In genomic region chr3:89247466-89247865, GRCm38 (mm10) we compare ENCODE assay signal across 8 mouse cellular contexts. TPM values are rescaled to one million over a fixed set of nuclear protein-coding genes. Genes with fewer than 3 reads are reported as not detected.
A peak's percentile ranks its signal among the peaks of the same experiment; 100 is the strongest.
DNase-seq lines count a peak whose midpoint lies in the region; ATAC-seq and TF ChIP-seq lines count a peak whose summit lies in the region.

No protein-coding gene starts in this region.

- H3K4me3 ChIP-seq in forebrain, embryonic 10.5 days: peak overlapping the region; percentile 83
- H3K4me3 ChIP-seq in forebrain, embryonic 16.5 days (replicated peaks; ENCODE audit: low read length): no peak overlapping the region
- peak overlapping the region; percentile 75 to 84 (median 80) for H3K4me3 ChIP-seq in CH12.LX (replicated peaks in 1 of 3; ENCODE audit: low read depth in 2 of 3, low read length in 2 of 3, poor library complexity in 1 of 3)
- H3K4me3 ChIP-seq in hindbrain, embryonic 12.5 days: peak overlapping the region; percentile 73; the same call in 1 of the 2 replicates
- H3K4me3 ChIP-seq in macrophage (ENCODE audit: inconsistent target): peak overlapping the region; percentile 76

- no peak for TF ChIP-seq EP300 in CH12.LX (IDR thresholded peaks at IDR 0.05; ENCODE audit: low read length)

- H3K79me2 ChIP-seq in CH12.LX (replicated peaks; ENCODE audit: control insufficient read depth, extremely low read depth, insufficient read depth, poor library complexity, severe bottlenecking) (peaks cover 17% of the 10 kb centered on the region), macrophage (ENCODE audit: inconsistent target) (peaks cover 5% of the 10 kb centered on the region; the same call in 1 of the 2 replicates)

- peaks cover 80% of the 10 kb centered on the region for H3K4me1 ChIP-seq in forebrain, embryonic 10.5 days
- peaks cover 40% of the 10 kb centered on the region for H3K4me1 ChIP-seq in forebrain, embryonic 16.5 days (replicated peaks; ENCODE audit: control insufficient read depth, insufficient read depth, low read length)
- H3K4me1 ChIP-seq in CH12.LX (ENCODE audit: control insufficient read depth in 1 of 2, insufficient read depth in 2 of 2): peaks cover 10 to 78% of the 10 kb centered on the region in 2 experiments
- H3K4me1 ChIP-seq in hindbrain, embryonic 12.5 days: peaks cover 54% of the 10 kb centered on the region

- no peak for TF ChIP-seq RAD21 in CH12.LX (IDR thresholded peaks at IDR 0.05; ENCODE audit: low read depth, low read length)

- no peak for DNase-seq in forebrain, embryonic 10.5 days (ENCODE audit: extremely low spot score, low spot score)
- DNase-seq in CH12.LX (ENCODE audit: extremely low read depth): no peak
- DNase-seq in ovary, postnatal 36 days (ENCODE audit: low spot score): no peak
- no peak for DNase-seq in thymus, postnatal 14 days
- no peak for DNase-seq in gastrocnemius, adult 18-20 months (ENCODE audit: low spot score)

- TF ChIP-seq CTCF in CH12.LX (conservative IDR thresholded peaks at IDR 0.05 in 1 of 2, IDR thresholded peaks at IDR 0.05 in 1 of 2; ENCODE audit: low read depth in 2 of 2, low read length in 2 of 2): no peak

- no peak overlapping the region for H3K4me2 ChIP-seq in forebrain, embryonic 16.5 days (ENCODE audit: low read length)
- H3K4me2 ChIP-seq in CH12.LX (ENCODE audit: insufficient read depth, low read depth, poor library complexity, severe bottlenecking): peak overlapping the region; percentile 86
- H3K4me2 ChIP-seq in hindbrain, embryonic 12.5 days (replicated peaks): peak overlapping the region; percentile 77

- peak; percentile 22 for TF ChIP-seq POLR2A in CH12.LX (IDR thresholded peaks at IDR 0.05; ENCODE audit: low read depth, low read length)

- dilution Hi-C loops in CH12.LX (cut with MboI; ENCODE audit: extremely low pct_ligation_motif_present, extremely low pct_unique_long_range_greater_than_20kb, low sequenced_read_pairs): no loop called here

- H3K9me3 ChIP-seq in forebrain, embryonic 10.5 days: no peaks in the 10 kb centered on the region
- H3K9me3 ChIP-seq in forebrain, embryonic 16.5 days (ENCODE audit: control insufficient read depth, low read length): no peaks in the 10 kb centered on the region
- no peaks in the 10 kb centered on the region for H3K9me3 ChIP-seq in CH12.LX (replicated peaks; ENCODE audit: low read length)
- no peaks in the 10 kb centered on the region for H3K9me3 ChIP-seq in hindbrain, embryonic 12.5 days (replicated peaks)

- peaks cover 43% of the 10 kb centered on the region for H3K27me3 ChIP-seq in forebrain, embryonic 10.5 days (ENCODE audit: poor library complexity, severe bottlenecking)
- H3K27me3 ChIP-seq in forebrain, embryonic 16.5 days (replicated peaks; ENCODE audit: control insufficient read depth, insufficient read depth, low read length): no peaks in the 10 kb centered on the region
- H3K27me3 ChIP-seq in CH12.LX (replicated peaks): no peaks in the 10 kb centered on the region
- peaks cover 5% of the 10 kb centered on the region; the same call in 1 of the 2 replicates for H3K27me3 ChIP-seq in hindbrain, embryonic 12.5 days

- no peak overlapping the region for H3K9ac ChIP-seq in forebrain, embryonic 16.5 days (replicated peaks; ENCODE audit: low read depth, low read length)
- peak overlapping the region; percentile 90 for H3K9ac ChIP-seq in CH12.LX (ENCODE audit: insufficient read depth, low read depth)
- peak overlapping the region; percentile 75; the same call in 1 of the 2 replicates for H3K9ac ChIP-seq in hindbrain, embryonic 12.5 days

- peak overlapping the region; percentile 94; the same call in 1 of the 2 replicates for H3K27ac ChIP-seq in forebrain, embryonic 10.5 days
- no peak overlapping the region for H3K27ac ChIP-seq in forebrain, embryonic 16.5 days (ENCODE audit: low read length)
- H3K27ac ChIP-seq in CH12.LX (ENCODE audit: insufficient read depth, low read depth) (peak overlapping the region; percentile 47), macrophage (peak overlapping the region; percentile 68)
- no peak overlapping the region for H3K27ac ChIP-seq in hindbrain, embryonic 12.5 days

- H3K36me3 ChIP-seq in forebrain, embryonic 10.5 days (replicated peaks): peaks cover 28% of the 10 kb centered on the region
- no peaks in the 10 kb centered on the region; the same call in 1 of the 2 replicates for H3K36me3 ChIP-seq in forebrain, embryonic 16.5 days (ENCODE audit: control insufficient read depth, insufficient read depth)
- H3K36me3 ChIP-seq in CH12.LX (replicated peaks in 1 of 2; ENCODE audit: control insufficient read depth in 1 of 2, insufficient read depth in 1 of 2, low read length in 1 of 2) (peaks cover 14 to 27% of the 10 kb centered on the region in 2 experiments), macrophage (ENCODE audit: inconsistent target) (no peaks in the 10 kb centered on the region; the same call in 1 of the 2 replicates)
- peaks cover 9% of the 10 kb centered on the region for H3K36me3 ChIP-seq in hindbrain, embryonic 12.5 days

- ATAC-seq in forebrain, embryonic 16.5 days: no peak
- no peak for ATAC-seq in hindbrain, embryonic 12.5 days (ENCODE audit: low FRiP score)

- 93% methylated on average over 4 of the region's 4 CpGs for WGBS in forebrain, embryonic 10.5 days
- WGBS in forebrain, embryonic 16.5 days: 88% methylated on average over 4 of the region's 4 CpGs
- WGBS in hindbrain, embryonic 12.5 days: 86% methylated on average over 4 of the region's 4 CpGs
- WGBS in macrophage (ENCODE audit: missing documents): 68% methylated on average over 4 of the region's 4 CpGs

- in situ Hi-C loops in CH12.LX (cut with MboI; ENCODE audit: low pct_ligation_motif_present, low pct_unique_long_range_greater_than_20kb, low sequenced_read_pairs): loop anchor here (5.0 kb wide), 1 partner anchor 50 kb away; no protein-coding TSS in a partner anchor

RNA-seq across cellular contexts. Expression of gene Trim46, which starts 1.4 kb away (rescaled TPM):
- polyA plus RNA-seq in forebrain, embryonic 10.5 days (2016; fragmentation: Nextera tagmentation; extraction: Ambion mirVana): 4.4 and 5.4 TPM in 2 replicates
- 62.5 and 76.1 TPM in 2 replicates for polyA plus RNA-seq in forebrain, embryonic 16.5 days (2015; fragmentation: Nextera tagmentation; extraction: Ambion mirVana)
- 1.9 and 2.0 TPM in 2 replicates for total RNA-seq in CH12.LX (2012; rRNA removed)
- total RNA-seq in CH12.LX (2014; rRNA removed): 0.36 TPM in 2 replicates
- polyA plus RNA-seq in CH12.LX (2012; ENCODE audit: insufficient read length, low read depth): 1.4 and 1.9 TPM in 2 replicates
- polyA plus RNA-seq in hindbrain, embryonic 12.5 days (2016; fragmentation: Nextera tagmentation; extraction: Ambion mirVana): 27.2 and 29.6 TPM in 2 replicates
- total RNA-seq in macrophage (2018; cell fraction: chromatin; rRNA removed): 1 to 10 TPM in 16 of 26 experiments, under 1 TPM in 4, not detected in 6; 0.34 to 8.2 (median 2.7) TPM
- total RNA-seq in macrophage (2018; cell fraction: cytosol; rRNA removed): 1 to 10 TPM in 10 of 26 experiments, under 1 TPM in 14, not detected in 2; 0.04 to 2.4 (median 0.44) TPM
- 10 to 100 TPM in 1 of 26 experiments, 1 to 10 TPM in 12, under 1 TPM in 9, not detected in 4; 0.20 to 10.8 (median 2.6) TPM for total RNA-seq in macrophage (2018; cell fraction: nucleus; rRNA removed)
- 0.22 TPM in 1 of 3 replicates, not detected in the others for polyA plus RNA-seq in macrophage (2018)
- total RNA-seq in gastrocnemius, adult 18-20 months (2021): under 1 TPM; 0.14 to 0.31 TPM

RNA-seq across cellular contexts. Expression of gene Krtcap2, which starts 1.7 kb away (rescaled TPM):
- 260 and 275 TPM in 2 replicates for polyA plus RNA-seq in forebrain, embryonic 10.5 days (2016; fragmentation: Nextera tagmentation; extraction: Ambion mirVana)
- 187 and 195 TPM in 2 replicates for polyA plus RNA-seq in forebrain, embryonic 16.5 days (2015; fragmentation: Nextera tagmentation; extraction: Ambion mirVana)
- 141 and 143 TPM in 2 replicates for total RNA-seq in CH12.LX (2012; rRNA removed)
- 127 and 180 TPM in 2 replicates for total RNA-seq in CH12.LX (2014; rRNA removed)
- polyA plus RNA-seq in CH12.LX (2012; ENCODE audit: insufficient read length, low read depth): 198 and 230 TPM in 2 replicates
- polyA plus RNA-seq in hindbrain, embryonic 12.5 days (2016; fragmentation: Nextera tagmentation; extraction: Ambion mirVana): 247 and 271 TPM in 2 replicates
- total RNA-seq in macrophage (2018; cell fraction: chromatin; rRNA removed): 10 to 100 TPM in 7 of 26 experiments, 1 to 10 TPM in 14, under 1 TPM in 2, not detected in 3; 0.41 to 22.2 (median 5.8) TPM
- 10 to 100 TPM; 26.5 to 72.1 (median 41.4) TPM for total RNA-seq in macrophage (2018; cell fraction: cytosol; rRNA removed)
- 10 to 100 TPM in 16 of 26 experiments, 1 to 10 TPM in 10; 4.8 to 30.8 (median 15.0) TPM for total RNA-seq in macrophage (2018; cell fraction: nucleus; rRNA removed)
- 30.5 to 54.3 TPM (median 43.8 TPM) in 3 replicates for polyA plus RNA-seq in macrophage (2018)
- 10 to 100 TPM; 70.2 to 74.5 TPM for total RNA-seq in gastrocnemius, adult 18-20 months (2021)

RNA-seq across cellular contexts. Expression of gene Dpm3, which starts 11.7 kb away (rescaled TPM):
- 76.7 and 78.6 TPM in 2 replicates for polyA plus RNA-seq in forebrain, embryonic 10.5 days (2016; fragmentation: Nextera tagmentation; extraction: Ambion mirVana)
- polyA plus RNA-seq in forebrain, embryonic 16.5 days (2015; fragmentation: Nextera tagmentation; extraction: Ambion mirVana): 67.0 and 73.5 TPM in 2 replicates
- total RNA-seq in CH12.LX (2012; rRNA removed): 189 and 228 TPM in 2 replicates
- total RNA-seq in CH12.LX (2014; rRNA removed): 45.8 and 52.7 TPM in 2 replicates
- polyA plus RNA-seq in CH12.LX (2012; ENCODE audit: insufficient read length, low read depth): 70.4 and 74.8 TPM in 2 replicates
- 63.9 and 86.7 TPM in 2 replicates for polyA plus RNA-seq in hindbrain, embryonic 12.5 days (2016; fragmentation: Nextera tagmentation; extraction: Ambion mirVana)
- 10 to 100 TPM in 1 of 26 experiments, 1 to 10 TPM in 13, not detected in 12; 3.0 to 14.0 (median 6.7) TPM for total RNA-seq in macrophage (2018; cell fraction: chromatin; rRNA removed)
- total RNA-seq in macrophage (2018; cell fraction: cytosol; rRNA removed): 10 to 100 TPM; 40.0 to 92.5 (median 59.1) TPM
- 10 to 100 TPM in 21 of 26 experiments, 1 to 10 TPM in 5; 5.0 to 33.7 (median 15.3) TPM for total RNA-seq in macrophage (2018; cell fraction: nucleus; rRNA removed)
- 23.7 to 90.4 TPM (median 70.3 TPM) in 3 replicates for polyA plus RNA-seq in macrophage (2018)
- total RNA-seq in gastrocnemius, adult 18-20 months (2021): 10 to 100 TPM; 22.6 to 24.3 TPM

RNA-seq across cellular contexts. Expression of gene Muc1, which starts 18.6 kb away (rescaled TPM):
- polyA plus RNA-seq in forebrain, embryonic 10.5 days (2016; fragmentation: Nextera tagmentation; extraction: Ambion mirVana): 1.7 and 1.8 TPM in 2 replicates
- 1.6 and 1.7 TPM in 2 replicates for polyA plus RNA-seq in forebrain, embryonic 16.5 days (2015; fragmentation: Nextera tagmentation; extraction: Ambion mirVana)
- total RNA-seq in CH12.LX (2012; rRNA removed) (0.38 and 0.50 TPM in 2 replicates), CH12.LX (2014; rRNA removed) (0.09 and 0.28 TPM in 2 replicates)
- polyA plus RNA-seq in CH12.LX (2012; ENCODE audit: insufficient read length, low read depth) (0.60 and 0.71 TPM in 2 replicates), macrophage (2018) (not detected in 3 replicates)
- 1.5 and 1.6 TPM in 2 replicates for polyA plus RNA-seq in hindbrain, embryonic 12.5 days (2016; fragmentation: Nextera tagmentation; extraction: Ambion mirVana)
- total RNA-seq in macrophage (2018; cell fraction: chromatin; rRNA removed): under 1 TPM in 3 of 26 experiments, not detected in 23; 0.57 to 0.71 (median 0.67) TPM
- total RNA-seq in macrophage (2018; cell fraction: cytosol; rRNA removed): under 1 TPM in 11 of 26 experiments, not detected in 15; 0.03 to 0.52 (median 0.08) TPM
- 1 to 10 TPM in 3 of 26 experiments, under 1 TPM in 3, not detected in 20; 0.56 to 2.9 (median 0.94) TPM for total RNA-seq in macrophage (2018; cell fraction: nucleus; rRNA removed)
- under 1 TPM; 0.18 to 0.40 TPM for total RNA-seq in gastrocnemius, adult 18-20 months (2021)

RNA-seq across cellular contexts. Expression of gene Mtx1, which starts 20.6 kb away (rescaled TPM):
- 227 and 242 TPM in 2 replicates for polyA plus RNA-seq in forebrain, embryonic 10.5 days (2016; fragmentation: Nextera tagmentation; extraction: Ambion mirVana)
- polyA plus RNA-seq in forebrain, embryonic 16.5 days (2015; fragmentation: Nextera tagmentation; extraction: Ambion mirVana): 180 and 183 TPM in 2 replicates
- total RNA-seq in CH12.LX (2012; rRNA removed): 205 and 222 TPM in 2 replicates
- 256 and 299 TPM in 2 replicates for total RNA-seq in CH12.LX (2014; rRNA removed)
- polyA plus RNA-seq in CH12.LX (2012; ENCODE audit: insufficient read length, low read depth): 159 and 162 TPM in 2 replicates
- 174 and 175 TPM in 2 replicates for polyA plus RNA-seq in hindbrain, embryonic 12.5 days (2016; fragmentation: Nextera tagmentation; extraction: Ambion mirVana)
- 10 to 100 TPM; 15.2 to 85.6 (median 46.7) TPM for total RNA-seq in macrophage (2018; cell fraction: chromatin; rRNA removed)
- total RNA-seq in macrophage (2018; cell fraction: cytosol; rRNA removed): 10 to 100 TPM; 41.9 to 74.6 (median 63.6) TPM
- total RNA-seq in macrophage (2018; cell fraction: nucleus; rRNA removed): 10 to 100 TPM; 27.0 to 68.5 (median 49.9) TPM
- 55.2 to 102 TPM (median 79.3 TPM) in 3 replicates for polyA plus RNA-seq in macrophage (2018)
- 10 to 100 TPM; 45.4 to 46.7 TPM for total RNA-seq in gastrocnemius, adult 18-20 months (2021)

Comparison
In these comparisons a context has a peak if more than half of its experiments do, and no peak if none do; other contexts are left out.
1. H3K27ac ChIP-seq: peak in forebrain, embryonic 10.5 days (single experiment), CH12.LX (single experiment) and macrophage (single experiment); none in forebrain, embryonic 16.5 days (single experiment) and hindbrain, embryonic 12.5 days (single experiment).